Mouse (Mus musculus) c-Kit-positive CD71-positive TER-119-positive erythroid progenitor cells, embryonic 14.5 days (primary cell): ENCODE measurements around the gene Tbxa2r.

Source experiments
- DNase-seq: peaks from one replicate; pipeline ENCODE4 v3.0.0-alpha.2; 2013; ENCODE audit warnings: low spot score

Gene Tbxa2r

DNA sequence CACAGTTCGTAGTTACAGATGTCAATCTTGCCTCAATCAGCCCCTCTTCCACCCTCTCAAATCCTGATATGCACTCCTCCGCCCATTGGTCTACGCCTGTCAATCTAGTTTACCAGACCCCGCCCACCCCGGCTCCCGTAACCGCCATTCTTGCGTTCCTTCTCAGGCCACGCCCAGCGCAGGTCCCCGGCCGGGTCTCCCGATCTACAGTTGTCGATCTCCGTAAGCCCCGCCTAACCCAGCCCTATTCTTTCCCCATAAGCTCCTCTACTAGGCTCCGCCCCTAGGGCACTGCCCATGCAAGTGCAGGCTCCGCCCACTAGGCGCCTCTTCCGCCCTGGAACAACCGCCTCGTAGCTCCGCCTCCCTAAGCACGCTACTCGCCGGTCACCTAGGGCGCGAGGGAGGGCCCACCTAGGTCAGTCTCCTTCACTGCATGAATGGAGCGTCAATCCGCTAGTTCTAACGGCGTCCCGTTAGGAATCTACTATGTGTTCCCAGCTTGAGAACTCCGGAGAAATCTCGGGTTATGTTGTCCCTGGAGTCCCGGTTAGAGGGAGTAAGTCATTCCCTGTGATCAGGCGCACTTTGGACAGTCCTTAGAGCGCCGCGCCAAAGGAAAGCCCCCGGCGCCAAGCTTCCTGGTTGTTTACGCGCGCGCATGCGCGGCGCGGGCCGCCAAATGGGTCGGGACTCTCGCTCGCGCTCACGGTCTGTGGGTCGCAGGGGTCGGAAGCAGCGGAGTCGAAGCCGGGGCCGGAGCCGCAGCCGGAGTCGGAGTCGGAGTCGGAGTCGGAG, 7.8 kb upstream of the Tbxa2r start, which contains the start of gene Cactin:
Gene Cactin, plus strand, starts transcription at position 554 of the 798 bp plus-strand sequence.
- DNase-seq, result peak; percentile 100

DNA sequence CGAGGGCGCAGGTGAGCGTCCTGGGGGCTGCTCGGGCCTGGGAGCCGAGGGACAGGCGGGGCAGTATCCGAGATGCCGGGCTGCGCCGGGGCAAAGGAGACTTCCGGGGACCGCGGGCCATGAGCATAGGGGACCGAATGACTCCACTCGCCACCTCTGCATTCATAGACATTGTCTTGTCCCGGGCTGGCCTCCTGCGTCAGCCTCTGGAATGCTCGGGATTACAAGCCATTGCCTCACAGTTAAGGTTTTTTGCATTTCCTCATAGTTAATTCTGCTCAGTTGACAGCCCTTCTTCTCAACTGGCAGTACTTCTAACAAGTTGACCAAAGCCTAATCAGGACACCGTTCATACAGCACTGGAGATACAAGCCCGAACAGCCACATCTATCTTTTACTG, 7.1 kb upstream of the Tbxa2r start:
- DNase-seq, result peak; percentile 43

DNA sequence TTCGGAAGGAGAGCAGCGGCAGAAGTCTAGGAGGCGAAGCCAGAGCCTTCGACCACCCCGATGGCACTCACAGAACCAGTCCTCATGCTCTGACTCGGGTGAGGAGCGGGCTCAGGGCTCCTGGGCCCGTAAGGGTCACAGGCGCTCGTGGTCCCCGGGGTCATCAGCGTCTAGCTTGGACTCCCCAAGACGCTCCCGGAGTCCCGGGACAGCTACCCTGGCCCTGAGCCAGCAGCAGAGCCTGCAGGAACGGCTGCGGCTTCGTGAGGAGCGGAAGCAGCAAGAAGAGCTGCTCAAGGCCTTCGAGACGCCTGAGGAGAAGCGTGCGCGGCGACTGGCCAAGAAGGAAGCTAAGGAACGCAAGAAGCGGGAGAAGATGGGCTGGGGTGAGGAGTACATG, 6.1 kb upstream of the Tbxa2r start:
- DNase-seq, result no peak

DNA sequence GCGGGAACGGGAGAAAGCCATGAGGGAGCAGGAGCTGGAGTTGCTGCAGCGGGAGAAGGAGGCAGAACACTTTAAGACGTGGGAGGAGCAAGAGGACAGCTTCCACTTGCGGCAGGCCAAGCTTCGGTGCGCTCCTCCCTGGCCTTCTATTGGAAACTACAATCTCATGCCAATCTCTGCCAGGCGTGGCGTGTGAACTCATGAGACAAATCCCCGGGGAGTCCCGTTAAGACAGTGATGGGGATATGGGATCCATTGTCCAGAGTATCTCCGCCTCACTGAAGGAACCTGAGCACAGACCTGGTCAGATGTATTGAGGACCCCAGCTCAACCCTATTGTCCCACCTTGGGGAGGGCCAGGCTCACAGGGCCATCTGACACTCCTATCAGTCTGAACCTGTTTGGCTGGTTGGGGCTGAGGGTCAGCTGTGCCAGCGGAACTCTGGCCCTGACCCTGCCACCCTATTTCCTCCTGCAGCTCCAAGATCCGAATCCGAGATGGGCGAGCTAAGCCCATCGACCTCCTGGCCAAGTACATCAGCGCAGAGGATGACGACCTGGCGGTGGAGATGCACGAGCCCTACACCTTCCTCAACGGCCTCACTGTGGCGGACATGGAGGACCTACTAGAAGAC, 5.3 kb upstream of the Tbxa2r start:
- DNase-seq, result no peak

DNA sequence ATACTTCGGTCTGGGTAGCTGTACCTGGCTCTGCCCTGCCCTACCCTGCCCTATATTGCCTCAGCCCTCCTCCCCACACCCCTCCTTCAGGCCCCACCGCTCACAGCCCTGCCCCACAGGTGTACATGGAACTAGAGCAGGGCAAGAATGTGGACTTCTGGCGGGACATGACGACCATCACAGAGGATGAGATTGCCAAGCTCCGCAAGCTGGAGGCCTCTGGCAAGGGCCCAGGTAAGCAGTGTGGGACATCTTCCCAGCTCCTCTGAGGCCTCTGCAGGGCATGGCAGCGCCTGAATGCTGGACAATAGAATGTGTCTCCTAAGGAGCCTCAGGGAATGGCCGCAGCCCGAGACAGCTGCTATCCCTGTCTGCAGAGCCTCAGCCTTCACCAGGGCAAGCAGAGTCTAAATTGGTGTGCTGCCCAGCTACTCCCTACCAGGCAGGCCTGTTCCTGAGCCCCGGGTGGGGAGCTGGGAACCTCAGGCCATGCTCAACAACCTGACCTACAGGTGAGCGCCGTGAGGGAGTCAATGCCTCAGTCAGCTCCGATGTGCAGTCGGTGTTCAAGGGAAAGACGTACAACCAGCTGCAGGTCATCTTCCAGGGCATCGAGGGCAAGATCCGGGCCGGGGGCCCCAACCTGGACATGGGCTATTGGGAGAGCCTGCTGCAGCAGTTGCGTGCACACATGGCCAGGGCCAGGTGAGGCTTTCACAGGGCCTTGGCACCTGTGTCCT, 4.6 kb upstream of the Tbxa2r start:
- no peak for DNase-seq

DNA sequence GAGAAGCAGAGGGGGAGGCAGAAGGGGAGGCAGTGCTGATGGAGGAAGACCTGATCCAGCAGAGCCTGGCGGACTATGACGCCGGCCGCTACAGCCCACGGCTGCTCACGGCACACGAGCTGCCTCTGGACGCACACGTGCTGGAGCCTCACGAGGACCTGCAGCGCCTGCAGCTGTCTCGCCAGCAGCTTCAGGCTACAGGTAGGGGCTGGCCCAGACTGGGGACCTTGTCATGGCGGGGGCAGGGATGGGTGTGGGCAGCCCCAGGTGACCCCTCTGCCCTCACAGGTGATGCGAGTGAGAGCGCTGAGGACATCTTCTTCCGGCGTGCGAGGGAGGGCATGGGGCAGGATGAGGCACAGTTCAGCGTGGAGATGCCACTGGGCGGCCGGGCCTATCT, 3.4 kb upstream of the Tbxa2r start:
- DNase-seq, result no peak

DNA sequence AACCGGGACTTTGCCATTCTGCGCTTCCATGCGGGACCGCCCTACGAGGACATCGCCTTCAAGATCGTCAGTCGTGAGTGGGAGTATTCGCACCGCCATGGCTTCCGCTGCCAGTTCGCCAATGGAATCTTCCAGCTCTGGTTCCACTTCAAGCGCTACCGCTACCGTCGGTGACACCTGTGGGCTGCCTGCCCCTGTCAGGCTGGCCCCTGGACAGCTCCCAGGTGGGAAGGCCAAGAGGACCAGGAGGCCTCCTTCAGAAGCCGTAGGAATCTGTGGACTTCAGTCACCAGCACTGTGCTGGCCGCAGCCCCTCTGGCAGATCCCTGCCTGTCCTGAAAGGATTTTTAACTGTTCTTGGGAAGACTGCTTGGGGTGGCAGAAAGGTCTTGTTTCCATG, 2.8 kb upstream of the Tbxa2r start:
- DNase-seq, result no peak

DNA sequence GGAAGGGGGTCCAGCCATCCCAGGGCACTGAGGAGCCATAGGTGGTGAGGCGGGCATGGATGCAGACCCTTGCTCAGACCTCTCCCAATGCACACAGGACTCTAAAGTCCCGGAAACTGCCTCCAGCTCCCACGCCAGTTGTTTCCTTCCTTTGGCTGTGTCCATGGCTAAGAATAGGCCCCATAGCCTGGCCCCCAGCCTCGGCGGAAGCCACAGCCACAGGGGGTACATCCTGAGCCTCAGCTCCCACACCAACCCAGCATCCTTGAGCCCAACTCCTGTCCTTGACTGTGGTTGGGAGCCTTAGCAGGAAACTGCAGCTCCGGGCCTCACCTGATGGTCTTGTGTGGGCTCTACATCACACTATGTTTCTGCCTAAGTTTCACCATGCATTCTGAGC, 1.7 kb upstream of the Tbxa2r start:
- no peak for DNase-seq

DNA sequence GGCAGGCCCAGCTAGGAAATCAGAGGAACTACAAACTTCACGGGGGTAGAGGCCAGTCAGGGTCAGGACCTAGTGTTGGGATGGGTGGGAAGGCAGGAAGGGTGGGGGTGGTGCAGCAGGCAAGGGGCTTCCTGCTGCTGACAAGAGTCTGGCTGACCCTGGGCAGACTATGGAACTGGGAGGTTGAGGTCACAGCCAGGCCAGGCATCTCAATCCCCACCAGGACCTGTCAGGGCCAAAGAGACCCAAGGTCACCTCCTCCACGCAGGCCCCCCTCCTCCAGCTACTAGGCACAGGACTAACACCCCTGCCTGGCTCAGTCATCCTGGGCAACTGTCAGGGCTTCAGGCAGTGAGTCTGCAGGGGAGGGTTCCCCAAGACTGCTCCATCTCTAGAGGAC, 572 bp upstream of the Tbxa2r start:
- no peak for DNase-seq

DNA sequence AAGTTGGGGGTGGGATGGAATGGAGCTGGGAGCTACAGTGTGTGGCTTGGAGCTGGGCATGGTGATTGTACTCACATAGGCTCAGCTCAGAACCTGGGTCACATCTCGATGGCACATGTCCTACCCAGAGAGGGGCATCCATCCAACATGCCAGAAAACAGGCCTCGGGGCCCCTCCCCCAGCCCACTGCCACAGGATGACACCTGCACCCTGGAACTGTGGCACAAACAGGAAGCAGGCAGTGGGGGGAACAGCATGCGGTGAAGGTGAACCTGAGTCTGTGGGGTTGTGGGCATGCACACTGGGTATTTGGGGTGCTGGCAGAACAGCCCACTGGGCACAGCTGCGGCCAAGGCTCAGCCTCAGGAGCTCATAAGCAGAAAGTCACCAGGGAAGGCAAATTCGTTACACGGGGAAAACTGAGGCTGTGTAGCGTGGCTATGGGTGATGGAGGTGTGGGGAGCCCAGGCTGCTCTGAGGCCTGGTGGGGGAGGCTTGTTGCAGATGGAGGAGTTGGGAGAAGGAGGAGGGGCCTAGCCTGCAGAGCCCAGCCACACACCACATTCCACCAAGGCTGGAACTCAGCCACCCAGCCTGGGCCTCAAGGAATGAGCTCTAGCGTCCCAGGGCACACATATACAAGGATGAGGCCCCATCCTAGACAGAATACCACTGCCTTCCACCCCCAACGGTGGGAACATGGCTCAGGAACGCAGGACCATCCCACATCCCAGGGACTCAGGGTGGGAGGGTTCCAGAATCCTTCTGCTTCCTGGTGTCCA, 854 bp downstream of the Tbxa2r start:
- no peak for DNase-seq

DNA sequence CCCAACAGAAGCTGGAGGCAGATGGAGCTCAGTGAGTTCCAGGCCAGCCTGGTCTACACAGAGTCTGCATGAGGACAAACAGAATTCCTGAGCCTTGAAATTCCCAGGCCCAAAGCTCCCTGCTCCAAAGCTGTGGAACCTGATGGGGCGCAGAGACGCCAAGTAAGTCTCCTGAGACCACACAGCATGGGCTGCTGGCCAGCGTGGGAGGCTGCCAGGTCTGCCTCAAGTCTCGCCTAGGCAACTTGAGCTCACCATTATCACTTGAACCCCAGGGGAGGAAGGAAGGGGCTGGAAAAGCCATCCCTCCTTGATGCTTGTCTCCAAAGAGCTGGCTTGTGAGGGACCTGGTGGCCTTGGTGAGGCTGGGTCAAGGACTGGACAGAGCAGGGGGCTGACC, 1.5 kb downstream of the Tbxa2r start:
- no peak for DNase-seq

DNA sequence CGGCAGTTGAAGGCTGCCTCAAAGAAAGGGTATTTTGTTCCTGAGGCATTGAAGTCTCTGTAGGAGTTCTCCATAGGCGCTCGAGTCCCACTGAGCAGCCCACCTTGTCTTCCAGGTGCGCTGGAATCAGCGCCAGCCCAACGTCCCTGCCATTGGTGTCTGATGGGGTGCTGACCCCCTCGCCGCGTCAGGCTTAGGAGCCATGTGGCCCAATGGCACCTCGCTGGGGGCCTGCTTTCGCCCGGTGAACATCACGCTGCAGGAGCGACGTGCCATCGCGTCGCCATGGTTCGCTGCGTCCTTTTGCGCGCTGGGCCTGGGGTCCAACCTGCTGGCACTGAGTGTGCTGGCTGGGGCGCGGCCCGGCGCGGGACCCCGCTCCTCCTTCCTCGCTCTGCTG, 3.7 kb downstream of the Tbxa2r start:
- no peak for DNase-seq

DNA sequence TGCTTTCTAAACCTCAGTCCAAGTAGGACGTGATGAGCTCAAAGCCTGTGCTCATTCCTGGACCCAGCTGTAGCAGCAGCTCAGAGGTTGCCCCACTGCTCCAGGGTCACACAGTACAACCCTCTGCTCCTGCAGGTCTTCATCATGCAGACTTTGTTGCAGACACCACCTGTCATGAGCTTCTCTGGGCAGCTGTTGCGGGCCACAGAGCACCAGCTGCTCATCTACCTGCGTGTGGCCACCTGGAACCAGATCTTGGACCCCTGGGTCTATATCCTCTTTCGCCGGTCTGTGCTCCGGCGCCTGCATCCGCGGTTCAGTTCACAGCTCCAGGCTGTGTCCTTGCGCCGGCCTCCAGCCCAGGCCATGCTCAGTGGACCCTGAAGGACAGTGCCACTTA, 5.8 kb downstream of the Tbxa2r start:
- DNase-seq, result no peak

DNA sequence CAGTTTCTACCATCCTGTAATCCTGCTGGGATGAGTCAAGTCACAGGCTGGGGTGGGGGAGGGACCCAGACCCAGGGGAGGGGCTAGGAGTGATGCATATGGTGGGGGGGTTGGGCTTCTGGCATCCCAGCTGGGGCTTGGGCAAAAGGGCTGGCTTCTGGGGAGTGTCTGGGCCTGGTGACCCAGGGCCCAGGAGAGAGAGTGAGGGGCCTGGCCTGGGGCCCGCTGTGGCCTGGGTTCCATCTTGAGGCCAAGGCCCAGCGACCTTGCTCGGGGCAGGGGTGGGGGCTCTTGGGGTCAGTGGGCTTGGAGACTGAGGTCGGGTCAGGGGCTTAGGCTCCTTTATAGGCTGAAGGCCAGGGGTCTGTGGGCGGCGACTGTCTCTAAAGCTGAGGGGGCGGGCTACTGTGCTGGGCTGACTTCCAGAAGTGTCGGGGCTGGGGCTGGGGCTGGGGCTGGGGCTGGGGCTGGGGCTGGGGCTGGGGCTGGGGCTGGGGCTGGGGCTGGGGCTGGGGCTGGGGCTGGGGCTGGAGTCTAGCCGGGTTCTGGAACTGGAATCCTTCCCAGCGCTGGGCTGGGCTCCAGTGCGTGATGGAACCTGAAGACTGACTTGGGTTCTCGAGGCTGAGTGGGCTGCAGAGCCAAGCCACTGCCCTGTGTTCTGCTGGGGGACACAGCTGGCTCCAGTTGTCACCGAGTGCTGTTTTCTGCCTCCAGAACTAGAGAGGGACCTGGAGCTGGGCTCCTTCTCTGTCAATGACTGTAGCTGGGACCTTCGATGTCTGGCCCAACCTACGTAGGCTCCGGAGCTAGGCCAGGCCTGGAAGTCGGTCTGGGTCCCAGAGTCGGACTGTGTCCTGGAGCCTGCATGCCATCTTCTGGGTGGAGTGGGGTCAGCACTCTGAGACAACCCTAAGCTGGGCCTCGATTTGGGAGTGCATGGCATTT, 7.1 kb downstream of the Tbxa2r start:
- DNase-seq, result no peak

DNA sequence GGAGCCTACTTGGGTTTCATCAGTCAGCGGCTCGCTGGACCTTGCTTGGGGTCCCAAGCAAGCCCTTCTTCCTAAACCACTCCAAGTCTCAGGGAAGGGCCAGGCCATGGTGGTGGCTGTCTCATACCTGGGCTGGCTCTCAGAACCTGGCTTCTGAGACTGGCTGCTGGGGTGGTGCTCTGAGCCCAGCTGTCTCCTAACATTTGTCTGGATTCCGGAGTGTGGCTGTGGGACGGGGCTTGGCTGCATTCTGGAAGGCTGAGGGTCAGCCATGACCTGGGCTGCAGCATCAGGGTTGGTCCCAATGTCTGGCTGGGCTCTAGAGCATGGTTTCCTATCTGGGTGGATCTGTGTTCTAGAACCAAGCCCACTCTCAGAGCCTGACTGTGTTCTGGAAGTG, 8.0 kb downstream of the Tbxa2r start:
- no peak for DNase-seq

DNA sequence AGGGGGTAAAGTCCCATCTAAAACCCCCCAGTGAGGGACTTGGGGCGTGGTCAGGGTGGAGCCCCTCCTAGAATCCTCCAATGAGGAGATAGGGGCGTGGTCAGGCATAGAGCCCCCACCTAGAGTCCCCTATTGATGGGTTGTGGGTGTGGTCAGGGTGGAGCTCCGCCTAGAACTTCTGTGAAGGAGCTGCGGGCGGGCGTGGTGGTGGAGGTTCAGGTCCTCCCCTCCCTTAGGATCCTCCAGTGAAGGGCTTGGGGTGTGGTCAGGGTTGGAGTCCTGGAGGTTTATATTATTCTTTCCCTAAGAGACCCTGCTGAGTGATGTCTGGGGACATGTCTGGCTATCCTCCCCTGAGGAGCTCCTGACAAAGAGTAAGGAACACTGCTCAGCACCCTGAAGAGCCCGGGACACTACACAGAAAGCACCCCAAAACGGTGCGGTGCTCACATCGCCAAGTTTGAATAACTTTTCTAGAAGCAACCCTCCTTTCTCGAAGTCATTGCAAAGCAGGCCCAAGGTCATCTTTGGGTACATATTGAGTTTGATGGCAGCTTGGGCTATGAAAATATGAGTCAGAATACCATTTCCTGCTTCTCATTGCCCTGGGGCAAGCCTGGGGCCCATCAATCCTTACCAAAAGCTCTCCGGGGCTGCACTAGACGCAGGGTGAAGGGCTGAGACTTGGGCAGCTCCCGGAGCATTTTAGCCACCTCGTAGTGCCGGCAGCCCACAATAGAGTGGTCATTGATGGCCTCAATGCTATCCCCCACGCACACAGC, 12.2 kb downstream of the Tbxa2r start:
- no peak for DNase-seq

DNA sequence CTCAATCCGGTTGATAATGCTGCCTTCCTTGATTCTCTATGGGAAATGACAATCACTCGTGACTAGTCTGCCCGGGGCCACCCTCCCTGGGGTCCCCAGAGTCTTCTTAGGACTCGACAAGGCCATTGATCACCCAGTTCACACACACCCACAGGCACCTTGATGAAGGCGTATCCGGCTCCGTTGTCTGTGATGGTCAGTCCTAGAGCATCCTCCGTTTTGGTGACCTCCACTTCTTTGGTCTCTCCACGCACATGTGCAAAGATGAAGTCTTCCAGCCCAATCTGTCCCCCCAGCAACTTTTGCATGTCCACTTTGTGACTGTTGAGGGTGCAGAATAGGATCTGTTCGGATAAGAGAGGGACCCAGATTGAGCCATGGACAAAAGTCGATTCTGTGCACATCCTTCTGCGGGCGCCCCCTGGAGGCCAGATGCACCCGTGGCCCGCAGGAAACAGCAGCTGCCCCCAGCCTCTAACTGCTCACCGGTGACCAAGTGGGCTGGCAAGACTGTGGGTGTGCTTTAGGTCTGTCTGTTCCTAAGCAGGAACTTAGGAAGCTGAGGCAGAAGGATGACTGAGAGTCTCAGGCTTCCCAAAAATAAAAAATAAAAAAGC, 12.9 kb downstream of the Tbxa2r start:
- DNase-seq, result no peak

DNA sequence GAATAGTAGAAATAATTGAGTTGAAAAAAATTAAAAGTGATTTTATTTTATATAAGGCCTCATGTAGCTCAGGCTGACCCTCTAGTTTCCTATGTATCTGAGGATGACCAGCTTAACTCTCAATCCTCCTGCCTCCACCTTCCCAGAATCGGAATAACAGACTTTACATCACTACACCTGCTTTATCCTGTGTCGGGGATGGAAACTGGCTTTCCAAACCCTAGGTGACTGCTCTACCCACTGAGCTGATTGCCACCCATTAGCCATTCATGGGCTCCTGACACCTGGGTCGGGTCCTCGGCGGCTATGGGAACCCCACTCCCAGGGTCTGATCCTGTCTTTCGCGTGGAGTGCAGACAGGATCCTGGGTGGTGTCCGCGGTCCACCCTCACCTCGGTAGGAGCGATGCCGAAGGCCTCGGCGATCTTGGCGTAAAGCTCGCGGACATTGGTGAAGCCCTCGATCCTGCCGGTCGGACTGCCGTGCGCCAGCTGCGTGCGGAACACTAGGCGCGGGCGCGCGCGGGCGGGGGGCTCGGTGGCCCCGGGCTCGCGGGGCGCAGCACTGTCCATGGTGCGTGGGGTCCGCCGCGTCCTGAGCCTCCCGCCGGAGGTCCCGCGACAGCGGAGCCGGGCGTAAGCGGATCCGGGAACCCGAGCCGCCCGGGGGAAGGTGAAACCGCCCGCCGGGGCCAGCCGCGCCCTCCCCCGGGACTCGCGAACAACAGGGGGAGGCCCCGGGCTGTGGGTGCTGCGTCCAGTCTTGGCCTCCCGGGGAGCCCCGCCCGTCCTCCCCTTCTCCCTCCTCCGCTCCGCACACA, 14.4 kb downstream of the Tbxa2r start, which contains the start of gene Gipc3:
Gene Gipc3, minus strand, starts transcription at position 581 of the 820 bp plus-strand sequence.
- no peak for DNase-seq
